Mouse (Mus musculus): ENCODE measurements at regions not wholly inside any gene's neighbourhood (a gene's known extent, or its start where the extent isn't known, plus 50 kb on each side); places are given as distances from the start of the nearest gene placed in this dataset.
A peak's percentile ranks its signal among the peaks of the same experiment; 100 is the strongest.

DNA sequence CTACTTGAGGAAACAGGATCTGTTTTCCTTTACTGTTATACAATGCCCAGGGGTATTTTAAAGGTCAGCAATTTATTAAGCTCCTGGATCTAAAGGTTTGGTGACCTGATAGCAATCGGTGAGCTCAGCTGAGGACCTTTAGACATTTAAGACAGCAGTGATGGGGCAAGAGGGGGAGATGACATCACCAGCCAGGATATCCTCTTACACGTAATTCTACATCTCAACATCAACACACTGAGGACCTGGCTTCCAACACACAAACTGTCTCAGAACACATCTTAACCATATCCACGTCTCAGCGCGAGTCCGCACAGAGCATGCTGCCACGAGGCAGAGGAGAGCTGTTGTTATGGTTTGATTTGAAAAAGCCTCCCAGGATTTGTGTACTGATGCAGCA is 69.2 kb downstream of the Nhlrc3 start:
- no peak for DNase-seq (ENCODE audit: low spot score)

DNA sequence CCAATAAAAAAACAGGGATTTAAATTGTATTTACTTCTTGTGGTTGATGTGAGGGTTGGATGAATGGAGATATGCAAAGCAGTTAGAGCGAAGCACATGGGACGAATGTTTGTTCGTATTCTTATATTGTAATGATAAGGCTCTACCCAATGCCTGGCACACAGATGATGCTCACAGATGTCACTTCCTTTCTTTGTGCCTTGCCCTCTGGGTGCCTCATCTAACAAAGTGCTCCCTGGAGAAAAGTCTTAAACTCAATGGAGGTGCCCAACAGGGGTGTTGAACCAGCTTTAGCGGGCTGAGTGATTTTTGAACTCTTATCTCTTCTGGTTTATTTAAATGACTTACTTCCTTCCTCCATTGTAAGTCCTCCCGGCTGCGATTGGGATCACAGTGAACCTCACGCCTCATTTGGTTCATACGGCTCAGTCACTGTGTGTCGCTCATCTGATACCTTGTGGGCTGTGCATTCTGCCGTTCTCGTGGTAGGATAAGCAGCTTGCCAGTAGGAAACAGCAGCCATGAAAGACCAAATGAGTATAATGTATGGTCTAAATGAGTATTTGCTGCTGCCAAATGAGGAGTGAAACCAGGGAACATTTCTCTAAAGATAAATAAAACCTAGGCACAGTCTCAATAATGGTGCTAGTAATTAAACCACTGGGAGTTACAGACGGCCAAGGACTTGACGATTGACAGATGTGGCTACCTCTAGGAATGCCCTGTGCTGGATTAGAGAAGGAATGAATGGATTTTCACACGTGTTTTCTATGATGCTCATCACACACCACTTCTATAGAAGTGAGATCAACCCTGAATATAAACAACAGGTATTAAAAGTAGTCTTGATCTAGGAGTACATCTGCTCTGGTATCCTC is 81.2 kb downstream of the Nhlrc3 start:
- DNase-seq (ENCODE audit: low spot score): no peak

DNA sequence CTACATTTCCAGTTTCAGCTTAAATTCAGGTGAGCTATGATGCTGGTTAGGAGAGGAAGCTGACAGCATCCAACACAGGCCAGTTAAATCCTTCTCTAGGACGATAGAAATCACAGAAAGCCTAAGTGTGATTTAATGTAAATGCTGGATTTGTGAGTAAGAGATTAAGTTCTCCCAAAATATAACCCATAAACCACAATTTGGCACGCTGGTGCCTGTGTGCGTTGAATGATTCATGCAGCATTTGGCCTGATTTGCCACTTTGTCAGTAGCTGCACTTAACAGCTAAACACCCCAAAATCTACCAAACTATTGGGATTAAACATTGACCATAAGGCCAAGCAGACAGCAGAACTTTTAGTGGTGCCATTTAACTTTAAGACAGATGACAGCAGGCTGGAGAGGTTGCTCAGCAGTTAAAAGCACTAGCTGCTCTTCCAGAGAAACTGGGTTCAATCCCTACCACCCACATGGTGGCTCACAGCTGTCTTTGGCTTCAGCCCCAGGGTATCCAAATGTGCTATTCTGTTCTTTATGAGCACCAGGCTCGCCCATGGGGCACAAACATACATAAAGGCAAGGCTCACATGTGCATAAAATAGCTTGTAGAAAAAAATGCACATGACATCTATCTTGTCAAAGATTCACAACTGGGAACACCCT is 83.5 kb downstream of the Nhlrc3 start:
- no peak for DNase-seq (ENCODE audit: low spot score)

DNA sequence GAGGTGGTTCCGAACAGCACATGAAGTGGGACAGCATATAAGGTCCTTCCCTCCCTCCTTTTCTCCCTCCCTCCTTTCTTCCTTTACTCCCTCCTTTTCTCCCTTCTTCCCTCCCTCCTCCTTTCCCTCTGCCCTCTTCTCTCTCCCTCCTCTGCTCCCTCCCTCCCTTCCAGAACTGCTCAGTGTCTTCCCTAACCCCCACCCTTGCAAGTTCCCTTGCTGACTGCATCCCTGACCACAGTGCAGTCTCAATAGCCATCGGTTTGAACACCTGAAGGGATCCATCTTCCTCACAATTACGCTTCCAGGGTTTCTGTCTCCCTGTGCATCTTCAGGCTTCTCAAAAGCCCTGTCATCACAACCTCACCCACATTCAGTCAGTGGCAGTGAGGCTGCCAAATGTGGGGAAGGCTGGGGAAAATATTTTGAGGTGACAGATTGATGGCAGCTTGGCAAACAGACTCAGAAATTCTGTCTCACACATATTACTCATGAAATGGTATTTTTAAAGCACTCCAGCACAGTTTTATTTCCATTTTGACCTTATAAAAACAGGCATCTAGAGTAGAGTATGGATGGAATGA is 86.2 kb downstream of the Nhlrc3 start:
- no peak for DNase-seq (ENCODE audit: low spot score)

DNA sequence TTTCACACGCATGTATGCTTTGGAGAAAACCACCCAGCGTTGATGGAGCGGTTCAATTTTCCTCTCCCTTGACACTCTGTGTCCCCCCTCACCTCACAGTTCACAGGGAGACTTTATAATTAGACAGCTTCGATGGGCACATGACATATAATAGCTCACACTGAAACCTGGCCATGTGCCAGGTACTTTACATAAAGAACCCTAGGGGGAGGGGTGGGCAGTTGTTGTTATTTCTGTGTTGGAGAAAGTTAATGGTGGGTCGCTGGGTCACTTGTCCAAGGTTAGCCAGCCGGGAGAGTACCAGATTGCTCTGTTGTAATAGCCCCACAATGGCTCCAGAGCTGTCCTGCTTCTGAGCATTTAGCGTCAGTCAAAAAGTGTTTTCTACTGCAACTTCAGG is 90.2 kb downstream of the Nhlrc3 start:
- no peak for DNase-seq (ENCODE audit: low spot score)

DNA sequence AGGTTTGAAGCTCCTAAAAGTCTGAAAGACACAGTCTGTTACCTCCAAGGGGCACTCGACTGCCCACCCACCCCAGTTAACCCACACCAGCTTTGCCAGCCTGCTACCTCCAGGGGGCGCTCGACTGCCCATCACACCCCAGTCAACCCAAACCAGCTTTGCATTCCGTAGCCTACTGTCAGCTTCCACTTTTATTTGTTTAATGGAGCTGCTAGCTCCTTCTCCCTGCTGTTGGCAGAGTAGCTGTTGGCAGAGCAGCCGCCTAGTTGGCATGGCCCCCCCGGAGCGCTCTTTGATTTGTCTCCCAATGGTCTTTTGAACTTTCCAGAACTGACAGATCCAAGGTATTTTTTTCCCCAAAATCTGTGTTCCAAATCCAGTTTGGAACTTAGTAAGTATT is 91.2 kb downstream of the Nhlrc3 start:
- peak; percentile 10 for DNase-seq (ENCODE audit: low spot score)

DNA sequence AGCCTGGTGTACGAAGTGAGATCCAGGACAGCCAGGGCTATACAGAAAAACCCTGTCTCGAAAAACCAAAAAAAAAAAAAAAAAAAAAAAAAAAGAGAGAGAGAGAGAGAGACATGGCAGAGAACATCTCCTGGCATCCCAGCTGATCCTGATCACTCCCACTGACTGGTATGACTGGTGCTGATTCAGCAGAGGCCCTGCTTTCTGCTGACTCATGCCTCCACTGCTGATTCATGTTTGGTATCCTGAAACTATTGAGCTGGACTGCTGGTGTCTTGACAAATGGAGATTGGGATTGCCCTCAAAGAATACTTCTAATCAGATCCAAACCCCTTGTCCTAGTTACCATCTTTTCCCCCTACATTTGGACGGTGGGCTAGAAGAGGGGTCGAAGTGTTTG is 101.9 kb downstream of the Nhlrc3 start:
- DNase-seq (ENCODE audit: low spot score): no peak

DNA sequence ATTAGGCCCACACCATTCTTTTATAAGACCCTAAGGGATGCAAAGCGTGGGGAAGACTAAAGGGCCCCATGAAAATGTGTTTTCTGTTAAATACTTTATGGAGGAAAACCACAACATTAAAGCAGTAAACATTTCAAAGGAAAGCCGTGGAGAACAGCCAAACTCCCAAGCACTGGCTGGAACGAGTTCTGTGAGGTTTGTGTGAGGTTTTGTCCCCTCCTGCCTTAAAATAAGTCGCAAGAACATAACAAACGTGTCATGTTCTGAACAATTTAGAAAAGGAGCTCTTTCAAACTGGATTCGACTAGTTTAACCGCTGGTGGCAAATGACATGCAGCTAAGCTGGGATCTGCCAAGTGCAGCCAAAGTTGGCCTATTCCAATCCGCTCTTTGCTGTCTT is 109.4 kb downstream of the Nhlrc3 start:
- DNase-seq (ENCODE audit: low spot score): no peak

DNA sequence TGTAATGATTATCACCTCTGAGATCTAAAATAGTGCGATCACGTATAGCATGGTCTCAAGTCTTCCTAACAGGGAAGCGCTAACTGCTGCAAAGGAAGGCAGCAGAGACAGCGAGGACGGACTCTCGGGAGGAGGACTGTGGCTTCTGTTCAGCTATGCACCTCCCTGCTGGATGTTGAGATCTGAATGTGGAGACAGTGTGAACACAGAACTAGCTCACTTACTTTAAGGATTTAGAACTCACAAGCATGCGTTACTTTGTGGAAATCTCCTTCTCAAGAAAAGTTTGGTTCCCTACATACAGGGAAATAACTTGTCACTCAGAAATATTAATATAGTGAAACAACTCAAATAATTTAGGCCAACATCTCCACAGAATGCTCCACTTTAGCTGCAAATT is 109.8 kb downstream of the Nhlrc3 start:
- DNase-seq (ENCODE audit: low spot score): no peak

DNA sequence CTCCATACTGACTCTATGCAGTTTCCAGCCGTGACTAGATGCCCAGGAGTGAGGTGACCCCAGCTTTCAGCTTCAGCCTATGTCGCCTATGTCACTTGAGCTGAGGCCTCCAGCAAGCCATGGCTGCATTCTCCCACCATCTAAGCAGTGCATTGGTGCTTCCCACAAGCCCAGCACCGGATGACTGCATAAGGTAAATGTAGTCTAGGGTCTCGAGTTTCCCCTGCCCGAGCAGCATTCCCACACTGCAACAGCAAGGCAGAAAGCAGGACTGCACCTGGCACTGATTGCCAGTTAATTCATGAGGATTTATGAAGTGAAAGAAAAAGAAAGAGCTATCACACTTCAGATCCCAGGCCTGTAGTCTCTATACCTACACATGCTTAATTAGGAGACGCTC is 119.5 kb downstream of the Nhlrc3 start:
- DNase-seq (ENCODE audit: low spot score): no peak

DNA sequence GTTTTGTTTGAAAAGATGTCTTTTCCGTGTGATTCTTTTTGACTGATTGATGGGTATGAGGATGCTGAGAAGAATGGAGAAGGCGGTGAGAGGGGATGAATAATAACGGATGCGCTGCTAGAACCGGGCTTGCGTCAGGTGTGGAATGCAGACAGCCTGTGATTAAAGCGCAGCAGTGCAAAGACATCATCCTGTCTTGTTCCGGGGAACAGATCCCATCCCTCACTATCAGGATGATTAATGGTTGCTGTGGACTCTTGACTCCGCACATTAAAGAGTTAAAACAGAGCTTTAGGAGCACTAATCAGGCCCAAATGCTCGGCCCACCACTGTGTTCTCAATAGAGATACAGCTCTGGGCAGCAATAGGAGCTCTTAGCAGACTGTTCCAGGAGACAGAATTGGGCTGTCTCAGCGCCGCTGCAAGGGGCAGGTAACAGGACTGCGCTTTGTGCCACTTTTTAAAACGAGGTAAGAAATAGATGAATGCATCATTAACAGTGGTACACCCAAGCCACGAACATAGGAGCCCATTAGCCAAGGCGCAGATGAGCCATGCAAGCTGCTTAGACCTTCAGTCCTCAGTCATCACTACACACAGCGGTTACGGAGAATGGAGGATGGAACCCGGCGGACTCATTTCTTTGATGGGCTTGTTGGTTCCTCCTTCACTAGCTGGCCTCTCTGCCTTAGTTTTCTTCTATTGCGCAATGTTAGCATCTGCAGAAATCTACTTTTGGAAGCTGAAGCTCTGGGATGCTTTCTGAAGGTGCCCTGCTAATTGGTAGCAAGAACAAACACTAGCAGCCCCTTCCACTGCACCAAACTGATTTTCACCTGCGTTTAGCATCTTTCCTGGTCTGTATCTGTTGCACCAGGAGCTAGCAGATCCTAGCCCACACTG is 121.6 kb downstream of the Nhlrc3 start:
- DNase-seq (ENCODE audit: low spot score): no peak

DNA sequence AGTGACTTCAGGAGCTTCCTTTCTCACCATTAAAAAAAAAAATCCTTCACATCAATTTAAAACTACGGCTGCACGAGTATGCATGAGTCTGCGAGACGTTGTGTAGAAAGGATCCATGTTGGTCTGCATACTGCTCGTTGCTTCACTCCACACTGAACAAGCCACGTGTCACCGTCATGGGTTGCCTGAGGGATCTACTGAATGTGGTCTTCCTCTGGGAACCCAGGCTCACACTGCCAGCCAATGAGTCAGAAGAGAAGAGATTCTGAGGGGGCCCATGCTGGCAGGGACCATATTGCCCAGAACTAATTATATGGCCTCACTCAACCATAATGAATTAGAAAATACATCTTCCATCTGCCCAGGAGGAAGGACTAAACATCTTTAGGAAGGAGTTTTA is 124.6 kb downstream of the Nhlrc3 start:
- DNase-seq (ENCODE audit: low spot score): no peak

DNA sequence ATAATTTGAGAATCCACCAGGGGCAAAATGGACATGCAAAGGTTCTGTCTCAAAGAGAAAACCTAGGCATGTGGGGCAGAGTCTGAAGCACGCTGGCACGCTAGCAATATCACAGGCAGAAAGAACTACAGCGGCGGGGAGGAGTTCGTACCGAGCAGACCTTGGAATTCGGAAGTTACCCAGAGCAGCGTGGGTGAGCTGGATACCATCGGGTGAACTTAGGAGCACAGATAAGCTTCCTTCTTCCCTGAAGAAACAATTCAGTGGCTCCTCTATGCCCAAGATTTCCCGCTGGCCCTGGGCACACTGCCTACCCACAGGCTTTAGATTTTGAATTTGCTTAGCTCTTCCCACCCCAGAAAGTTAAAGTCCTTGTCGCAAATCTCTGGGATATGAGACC is 129.1 kb downstream of the Nhlrc3 start:
- DNase-seq (ENCODE audit: low spot score): peak; percentile 10

DNA sequence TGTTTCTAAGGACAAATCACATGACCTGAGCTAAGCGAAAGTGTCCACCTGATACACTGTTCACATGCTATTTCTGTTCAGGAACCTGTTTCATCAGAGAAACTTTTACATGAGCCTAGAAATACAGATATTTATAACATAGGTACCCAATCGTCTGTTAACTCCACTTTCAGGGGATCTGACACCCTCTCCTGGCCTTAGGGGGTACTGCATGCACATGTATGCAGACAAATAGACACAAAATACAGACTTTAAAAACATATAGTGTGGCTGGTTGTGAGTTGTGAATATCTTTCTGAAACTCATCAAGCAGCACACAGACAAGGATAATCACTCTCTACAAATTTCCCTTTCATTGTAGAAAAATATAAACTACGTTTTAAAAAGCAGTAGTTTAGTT is 133.6 kb downstream of the Nhlrc3 start:
- no peak for DNase-seq (ENCODE audit: low spot score)

DNA sequence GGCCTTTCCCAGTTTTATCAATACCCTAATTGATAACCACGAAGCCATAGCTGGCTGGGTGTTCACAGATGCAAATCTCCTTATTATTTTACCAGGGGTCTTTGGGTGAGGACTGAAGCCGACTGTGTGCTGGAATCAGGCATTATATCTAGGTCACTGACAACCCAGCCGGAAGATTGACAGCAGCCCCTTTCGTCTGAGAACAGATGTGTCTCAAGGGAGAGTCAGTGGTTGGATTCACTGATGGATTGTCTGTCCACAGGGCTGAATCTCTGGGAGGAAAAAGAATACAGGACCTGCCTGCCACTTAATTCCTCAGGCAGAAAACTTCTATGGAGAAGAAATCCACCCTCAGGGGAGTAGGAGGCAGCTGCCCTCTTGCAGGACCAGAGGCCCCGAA is 135.7 kb downstream of the Nhlrc3 start:
- no peak for DNase-seq (ENCODE audit: low spot score)

DNA sequence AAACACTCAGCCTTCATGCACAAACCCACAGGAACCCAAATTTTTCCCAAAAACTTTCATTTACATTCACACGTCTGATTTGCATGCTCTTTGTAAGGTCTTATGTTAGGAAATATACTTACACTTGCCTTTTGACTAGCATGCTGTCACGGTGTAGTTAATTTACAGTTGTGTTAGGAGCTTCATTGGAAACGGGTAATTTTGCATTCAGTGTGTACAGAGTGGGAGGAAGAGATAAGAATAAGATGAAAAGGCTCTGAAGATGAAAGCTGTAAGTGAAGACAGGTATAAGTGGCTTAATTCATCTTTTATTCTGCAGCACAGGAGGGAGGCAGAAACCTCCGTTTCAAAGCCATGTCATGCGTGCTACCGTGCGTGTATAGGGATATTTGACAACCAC is 136.2 kb downstream of the Nhlrc3 start:
- no peak for DNase-seq (ENCODE audit: low spot score)

DNA sequence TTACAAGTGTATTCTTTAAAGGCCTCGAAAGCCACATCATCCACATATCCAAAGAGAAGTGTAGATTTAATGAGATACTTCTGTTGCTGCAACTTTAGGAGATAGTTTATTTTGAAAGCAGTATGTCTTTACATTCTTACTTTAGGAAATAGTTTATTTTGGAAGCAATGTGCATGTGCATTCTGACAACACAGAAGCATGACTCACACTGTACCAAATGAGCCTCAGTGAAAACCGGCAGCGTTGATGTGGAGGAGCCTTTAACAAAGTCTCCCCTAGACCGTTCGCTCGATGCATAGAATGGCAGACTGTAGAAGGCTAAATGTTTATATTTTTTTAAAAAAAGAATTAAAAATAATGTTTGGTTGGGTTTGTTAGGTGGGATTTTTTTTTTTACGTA is 138.1 kb downstream of the Nhlrc3 start:
- no peak for DNase-seq (ENCODE audit: low spot score)

DNA sequence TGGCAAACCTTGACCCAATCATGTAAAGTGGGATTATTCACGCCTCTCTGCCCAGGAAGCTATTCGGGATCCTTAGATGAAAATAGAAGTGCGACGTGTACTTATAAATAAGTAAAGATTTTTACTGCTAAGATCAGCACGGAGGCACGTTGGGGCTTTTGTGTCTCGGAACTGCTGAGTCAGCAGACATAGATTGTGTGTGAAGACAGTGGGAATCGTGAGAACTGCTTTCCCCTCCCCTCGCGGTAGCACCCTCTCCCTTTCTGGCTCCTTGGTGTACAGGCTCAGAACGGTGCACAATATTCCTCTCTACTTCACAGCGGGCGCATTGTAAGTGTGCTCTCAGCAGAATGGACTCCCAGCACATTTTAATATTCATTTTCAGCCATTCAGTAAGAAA is 138.7 kb downstream of the Nhlrc3 start:
- no peak for DNase-seq (ENCODE audit: low spot score)

DNA sequence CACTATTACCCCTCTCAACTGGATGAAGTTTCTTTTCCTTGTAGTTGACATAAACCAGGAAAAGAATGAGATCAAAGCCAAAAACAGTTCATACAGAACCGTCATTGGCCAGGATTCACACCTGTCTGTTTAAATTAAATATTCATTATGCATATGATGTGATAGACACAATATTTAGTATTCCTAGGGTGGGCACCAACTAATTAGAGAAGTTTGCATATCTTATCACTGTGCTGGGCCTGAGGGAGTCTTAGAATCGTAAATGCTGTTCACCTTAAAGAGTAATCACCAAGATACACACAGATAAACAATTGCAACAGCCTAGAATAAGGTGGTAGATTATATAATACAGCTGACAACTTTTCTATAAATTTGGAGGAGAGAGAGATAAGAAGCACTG is 147.7 kb downstream of the Nhlrc3 start:
- no peak for DNase-seq (ENCODE audit: low spot score)
